Mouse (Mus musculus): ENCODE results near the gene BC029722. TPM values are rescaled to one million over a fixed set of nuclear protein-coding genes. Genes with fewer than 3 reads are reported as not detected.
A peak's percentile ranks its signal among the peaks of the same experiment; 100 is the strongest.

Gene BC029722
- total RNA-seq, 2 experiments from 2014 or later, result 54.9 to 65.9 TPM

- DNase-seq (ENCODE audit: low spot score in 2 of 2), result no peak
- intact Hi-C loops (cut with DNase I), result no loop called here
Measured at GRCm38 (mm10) chr2:155787949-155788931, 31.0 kb downstream of the BC029722 start.

GRCm38 (mm10) chr2:155786905-155787304, 32.3 kb downstream of the BC029722 start:
- intact Hi-C loops (cut with DNase I), result no loop called here
- DNase-seq (ENCODE audit: low spot score in 2 of 2), result no peak

- peak; percentile 58 to 70 for DNase-seq (ENCODE audit: low spot score in 2 of 2)
- intact Hi-C loops (cut with DNase I), result no loop called here
Measured at GRCm38 (mm10) chr2:155784534-155784933, 34.7 kb downstream of the BC029722 start.

- intact Hi-C loops (cut with DNase I), result loop anchor here (5.0 kb wide), 1 partner anchor 33 kb away; no protein-coding TSS in a partner anchor
- no peak for DNase-seq (ENCODE audit: low spot score in 2 of 2)
Measured at GRCm38 (mm10) chr2:155779506-155779905, 39.7 kb downstream of the BC029722 start.

GRCm38 (mm10) chr2:155779066-155779465, 40.2 kb downstream of the BC029722 start:
- DNase-seq (ENCODE audit: low spot score in 2 of 2), result no peak
- intact Hi-C loops (cut with DNase I), result loop anchor here (5.0 kb wide), 1 partner anchor 33 kb away; no protein-coding TSS in a partner anchor

GRCm38 (mm10) chr2:155778004-155778403, 41.2 kb downstream of the BC029722 start:
- intact Hi-C loops (cut with DNase I), result loop anchor here (5.0 kb wide), 1 partner anchor 34 kb away; no protein-coding TSS in a partner anchor
- no peak for DNase-seq (ENCODE audit: low spot score in 2 of 2)

GRCm38 (mm10) chr2:155777688-155777985, 41.6 kb downstream of the BC029722 start:
- intact Hi-C loops (cut with DNase I), result loop anchor here (5.0 kb wide), 1 partner anchor 35 kb away; no protein-coding TSS in a partner anchor

GRCm38 (mm10) chr2:155776824-155777687, 42.2 kb downstream of the BC029722 start:
- intact Hi-C loops (cut with DNase I), result loop anchor here (5.0 kb wide), 1 partner anchor 35 kb away; no protein-coding TSS in a partner anchor
- no peak for DNase-seq (ENCODE audit: low spot score in 2 of 2)

More at GRCm38 (mm10) chr2:155777688-155777985, 41.6 kb downstream of the BC029722 start:
- DNase-seq (ENCODE audit: low spot score in 2 of 2), result no peak

- peak; percentile 50 to 66 for DNase-seq (ENCODE audit: low spot score in 2 of 2)
- intact Hi-C loops (cut with DNase I), result loop anchor here (5.0 kb wide), 1 partner anchor 37 kb away; no protein-coding TSS in a partner anchor
Measured at GRCm38 (mm10) chr2:155775685-155776263, 43.5 kb downstream of the BC029722 start.

- intact Hi-C loops (cut with DNase I), result loop anchor here (5.0 kb wide), 1 partner anchor 37 kb away; no protein-coding TSS in a partner anchor
- DNase-seq (ENCODE audit: low spot score in 2 of 2), result no peak
Measured at GRCm38 (mm10) chr2:155774927-155775684, 44.1 kb downstream of the BC029722 start, which contains the start of gene Mmp24. Mmp24 (plus strand) TSS chr2:155775342.

GRCm38 (mm10) chr2:155774261-155774926, 44.8 kb downstream of the BC029722 start:
- no peak for DNase-seq (ENCODE audit: low spot score in 2 of 2)
- intact Hi-C loops (cut with DNase I), result no loop called here

GRCm38 (mm10) chr2:155773664-155774063, 45.6 kb downstream of the BC029722 start:
- intact Hi-C loops (cut with DNase I), result no loop called here
- no peak for DNase-seq (ENCODE audit: low spot score in 2 of 2)

Other genes with a start within 250 kb of the BC029722 start
- gene Gss, start 226.6 kb downstream of the BC029722 start, total RNA-seq (2021), result 10 to 100 TPM; 14.1 to 15.7 TPM
- 1 to 10 TPM; 3.8 to 4.2 TPM for gene Myh7b, start 208.2 kb downstream of the BC029722 start, total RNA-seq (2021)
- gene Trpc4ap, start 127.0 kb downstream of the BC029722 start, total RNA-seq (2021), result 100 to 1,000 TPM; 148 to 149 TPM
- gene Edem2, start 90.0 kb downstream of the BC029722 start, total RNA-seq (2021), result 10 to 100 TPM; 19.1 to 19.7 TPM
- not detected for gene Gm17581, start 83.6 kb downstream of the BC029722 start, total RNA-seq (2021)
- under 1 TPM; 0.82 to 0.86 TPM for gene Procr, start 68.3 kb downstream of the BC029722 start, total RNA-seq (2021)
- 10 to 100 TPM; 33.8 to 38.0 TPM for gene Mmp24, start 44.1 kb downstream of the BC029722 start, total RNA-seq (2021)
- gene Eif6, start 7.5 kb upstream of the BC029722 start, total RNA-seq (2021), result 10 to 100 TPM; 66.1 to 80.5 TPM
- not detected for gene Fam83c, start 15.4 kb upstream of the BC029722 start, total RNA-seq (2021)
- gene Uqcc1, start 110.9 kb upstream of the BC029722 start, total RNA-seq (2021), result 10 to 100 TPM; 66.0 to 70.6 TPM
- gene Gm15557, start 121.3 kb upstream of the BC029722 start, total RNA-seq (2021), result not detected
- under 1 TPM in 1 of 2 experiments, not detected in 1; 0.27 TPM for gene Gdf5, start 125.9 kb upstream of the BC029722 start, total RNA-seq (2021)
- 10 to 100 TPM; 18.3 to 20.4 TPM for gene Cep250, start 137.0 kb upstream of the BC029722 start, total RNA-seq (2021)
- 1 to 10 TPM; 1.5 to 1.6 TPM for gene 6430550D23Rik, start 188.6 kb upstream of the BC029722 start, total RNA-seq (2021)
- gene Ergic3, start 188.6 kb upstream of the BC029722 start, total RNA-seq (2021), result 100 to 1,000 TPM; 195 to 222 TPM
- gene Fer1l4, start 233.5 kb upstream of the BC029722 start, total RNA-seq (2021), result not detected
- gene Spag4, start 245.7 kb upstream of the BC029722 start, total RNA-seq (2021), result 1 to 10 TPM; 3.9 to 4.5 TPM